Mouse (Mus musculus): ENCODE results near the gene Ccdc91. TPM values are rescaled to one million over a fixed set of nuclear protein-coding genes. Genes with fewer than 3 reads are reported as not detected.

Gene Ccdc91
- total and polyA plus RNA-seq, 2 experiments from 2014 or later: 36.2 to 36.4 TPM

DNA sequence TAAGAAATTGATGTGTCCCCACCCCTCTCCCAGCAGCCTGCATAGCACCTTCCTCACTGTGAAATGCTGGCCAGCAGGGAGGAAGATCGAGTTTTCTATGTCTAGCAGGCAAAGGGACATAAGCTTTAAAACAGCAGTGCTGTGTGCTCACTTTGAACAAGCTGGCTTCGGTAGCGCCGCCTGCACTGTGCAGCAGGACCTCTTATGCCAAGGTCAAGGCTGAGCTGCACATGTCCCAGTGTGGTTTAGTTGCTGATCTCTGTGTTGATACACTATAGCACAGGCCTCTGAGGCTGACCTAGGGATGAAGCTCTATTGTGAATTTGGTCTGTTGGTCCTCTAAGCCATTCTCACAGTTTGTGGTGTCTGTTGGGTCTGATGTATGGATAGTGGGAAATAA lies 16.9 kb downstream of the Ccdc91 start:
- Histone ChIP-seq H3K4me2 (ENCODE audit: low read depth) (no peak overlapping the region), H3K4me3 (ENCODE audit: low read depth, low read length) (no peak overlapping the region), H3K9ac (no peak overlapping the region), H3K27ac (ENCODE audit: low read depth, low read length) (no peak overlapping the region), H3K36me3 (ENCODE audit: insufficient read depth) (no peaks in the 10 kb centered on the region), H3K27me3 (ENCODE audit: insufficient read depth, low read length) (no peaks in the 10 kb centered on the region), H3K4me1 (ENCODE audit: insufficient read depth) (no peaks in the 10 kb centered on the region), H3K9me3 (ENCODE audit: low read length) (no peaks in the 10 kb centered on the region)
- TF ChIP-seq CTCF (IDR thresholded peaks at IDR 0.05; ENCODE audit: low read depth): no peak
- no peak for ATAC-seq
- 88% methylated on average over 4 of the region's 4 CpGs for WGBS
- no peak for DNase-seq

DNA sequence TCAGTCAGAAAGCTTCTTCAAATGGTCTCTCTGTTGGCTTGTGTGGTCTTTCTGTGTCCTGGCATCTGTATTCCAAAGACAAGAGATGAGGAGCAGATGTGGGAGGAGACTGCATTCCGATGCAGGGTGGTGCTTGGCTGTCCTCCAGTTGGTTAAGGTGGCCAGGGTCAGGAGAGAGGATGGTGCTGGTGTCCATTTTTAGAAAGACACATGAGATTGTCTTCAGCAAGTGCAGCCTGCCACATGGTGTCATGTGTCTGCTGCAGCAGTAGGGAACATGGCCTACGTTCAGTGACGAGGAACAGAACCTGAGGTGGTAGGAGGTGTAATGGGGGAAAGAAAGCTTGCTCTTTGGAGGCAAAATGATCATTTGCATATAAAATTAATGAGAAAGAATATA lies 25.8 kb downstream of the Ccdc91 start:
- H3K36me3 ChIP-seq (ENCODE audit: insufficient read depth): no peaks in the 10 kb centered on the region
- no peaks in the 10 kb centered on the region for H3K9me3 ChIP-seq (ENCODE audit: low read length)
- DNase-seq (no peak), ATAC-seq (no peak)
- 94% methylated on average over 3 of the region's 3 CpGs for WGBS
- no peak overlapping the region for H3K4me3 ChIP-seq (ENCODE audit: low read depth, low read length)
- TF ChIP-seq CTCF (IDR thresholded peaks at IDR 0.05; ENCODE audit: low read depth): no peak
- no peak overlapping the region for H3K27ac ChIP-seq (ENCODE audit: low read depth, low read length)
- no peaks in the 10 kb centered on the region for H3K4me1 ChIP-seq (ENCODE audit: insufficient read depth)
- no peak overlapping the region for H3K4me2 ChIP-seq (ENCODE audit: low read depth)
- no peaks in the 10 kb centered on the region for H3K27me3 ChIP-seq (ENCODE audit: insufficient read depth, low read length)
- H3K9ac ChIP-seq: no peak overlapping the region

DNA sequence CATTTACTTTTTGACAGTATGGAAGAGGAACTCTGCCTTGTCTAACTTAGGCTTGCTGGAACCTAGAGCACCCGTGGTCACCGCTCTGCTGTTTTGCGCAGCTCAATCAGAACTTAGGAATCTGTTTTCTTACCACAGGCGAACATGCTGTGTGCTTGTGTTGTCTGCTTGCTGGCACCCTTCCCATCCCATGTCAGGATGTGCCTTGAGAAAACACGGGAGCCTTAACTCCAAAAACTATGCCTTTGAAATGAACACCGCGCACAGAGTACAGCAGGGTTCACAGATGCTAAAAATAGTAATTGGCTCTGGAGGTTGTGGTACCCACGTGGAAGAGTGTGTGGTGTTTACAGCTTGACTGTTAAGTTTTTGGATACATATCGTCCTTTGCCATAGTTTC lies 30.4 kb downstream of the Ccdc91 start:
- Histone ChIP-seq H3K27me3 (ENCODE audit: insufficient read depth, low read length) (no peaks in the 10 kb centered on the region), H3K36me3 (ENCODE audit: insufficient read depth) (no peaks in the 10 kb centered on the region), H3K9ac (no peak overlapping the region), H3K9me3 (ENCODE audit: low read length) (no peaks in the 10 kb centered on the region), H3K27ac (ENCODE audit: low read depth, low read length) (no peak overlapping the region), H3K4me1 (ENCODE audit: insufficient read depth) (no peaks in the 10 kb centered on the region), H3K4me3 (ENCODE audit: low read depth, low read length) (no peak overlapping the region), H3K4me2 (ENCODE audit: low read depth) (no peak overlapping the region)
- DNase-seq (peak; percentile 1), ATAC-seq (no peak)
- WGBS: 66% methylated on average over 9 of the region's 9 CpGs
- TF ChIP-seq CTCF (IDR thresholded peaks at IDR 0.05; ENCODE audit: low read depth): no peak

DNA sequence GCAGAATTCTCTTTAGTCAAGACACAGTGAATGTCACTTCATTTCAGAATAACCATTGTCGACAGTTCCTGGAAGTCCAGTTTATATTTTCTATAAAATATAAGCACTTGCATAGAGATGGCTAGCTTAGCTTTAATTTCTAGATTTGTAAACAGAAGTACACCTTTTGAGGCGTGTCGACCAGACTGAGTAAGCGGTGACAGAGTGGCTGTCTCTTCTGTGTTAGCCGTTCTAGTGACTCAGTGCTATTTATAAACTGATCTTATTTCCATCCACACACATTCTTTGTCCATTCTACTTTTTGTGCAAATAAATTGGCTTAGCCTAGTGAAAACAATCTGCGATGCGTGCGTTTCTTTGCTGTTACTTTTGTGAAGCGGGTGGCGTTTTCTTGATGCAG lies 30.9 kb downstream of the Ccdc91 start:
- Histone ChIP-seq H3K27me3 (ENCODE audit: insufficient read depth, low read length) (no peaks in the 10 kb centered on the region), H3K4me3 (ENCODE audit: low read depth, low read length) (no peak overlapping the region), H3K4me1 (ENCODE audit: insufficient read depth) (no peaks in the 10 kb centered on the region), H3K9me3 (ENCODE audit: low read length) (no peaks in the 10 kb centered on the region), H3K27ac (ENCODE audit: low read depth, low read length) (no peak overlapping the region), H3K9ac (no peak overlapping the region), H3K36me3 (ENCODE audit: insufficient read depth) (no peaks in the 10 kb centered on the region), H3K4me2 (ENCODE audit: low read depth) (no peak overlapping the region)
- peak; percentile 2 for DNase-seq
- 74% methylated on average over 10 of the region's 10 CpGs for WGBS
- no peak for TF ChIP-seq CTCF (IDR thresholded peaks at IDR 0.05; ENCODE audit: low read depth)
- no peak for ATAC-seq

DNA sequence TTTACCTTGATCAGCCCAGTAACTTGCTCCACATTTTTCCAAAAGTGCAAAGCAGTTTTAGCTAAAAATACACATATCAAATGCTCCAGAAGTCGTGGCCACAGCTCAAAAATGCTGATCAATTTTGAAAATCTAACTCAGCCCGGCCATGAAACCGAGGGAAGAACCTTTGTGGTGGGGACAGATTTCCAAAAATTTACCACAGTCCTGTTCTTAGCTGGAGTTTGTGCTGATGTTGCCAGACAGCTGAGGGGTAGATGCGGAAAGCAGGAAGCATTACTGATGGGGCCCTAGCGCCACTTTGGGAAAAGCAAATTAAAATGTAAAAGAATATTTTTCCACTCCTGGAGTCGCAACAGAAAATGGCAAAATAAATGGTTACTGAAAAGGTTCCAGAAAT lies 31.6 kb downstream of the Ccdc91 start:
- no peaks in the 10 kb centered on the region for H3K36me3 ChIP-seq (ENCODE audit: insufficient read depth)
- no peak for TF ChIP-seq CTCF (IDR thresholded peaks at IDR 0.05; ENCODE audit: low read depth)
- no peaks in the 10 kb centered on the region for H3K9me3 ChIP-seq (ENCODE audit: low read length)
- no peaks in the 10 kb centered on the region for H3K4me1 ChIP-seq (ENCODE audit: insufficient read depth)
- WGBS: 80% methylated on average over 6 of the region's 6 CpGs
- no peak overlapping the region for H3K4me3 ChIP-seq (ENCODE audit: low read depth, low read length)
- H3K27ac ChIP-seq (ENCODE audit: low read depth, low read length): no peak overlapping the region
- no peak overlapping the region for H3K9ac ChIP-seq
- H3K4me2 ChIP-seq (ENCODE audit: low read depth): no peak overlapping the region
- DNase-seq (no peak), ATAC-seq (no peak)
- H3K27me3 ChIP-seq (ENCODE audit: insufficient read depth, low read length): no peaks in the 10 kb centered on the region

DNA sequence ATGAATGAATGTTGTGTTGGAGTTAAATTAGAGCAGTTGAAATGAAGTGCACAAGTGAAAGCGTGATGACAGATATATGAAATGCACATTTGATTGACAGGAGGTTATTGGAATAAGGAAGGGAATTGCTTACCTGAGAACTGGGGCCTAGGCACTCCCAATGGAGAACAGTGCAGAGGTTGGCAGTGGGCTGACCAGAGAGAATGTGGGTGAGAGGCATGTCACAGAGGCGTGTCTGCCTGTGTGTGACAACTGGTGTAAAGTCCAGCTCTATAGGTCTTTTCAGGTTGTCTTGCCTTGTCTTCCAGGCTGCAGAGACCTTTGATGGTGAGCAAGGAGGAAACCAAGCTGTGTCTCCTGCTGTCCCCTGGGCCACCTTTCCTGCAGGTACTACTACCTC lies 34.9 kb downstream of the Ccdc91 start:
- Histone ChIP-seq H3K4me3 (ENCODE audit: low read depth, low read length) (no peak overlapping the region), H3K9me3 (ENCODE audit: low read length) (0 out of 2 replicates have a peak, but pooled peaks cover 7% of the 10 kb centered on the region), H3K9ac (no peak overlapping the region), H3K4me2 (ENCODE audit: low read depth) (no peak overlapping the region), H3K27me3 (ENCODE audit: insufficient read depth, low read length) (no peaks in the 10 kb centered on the region), H3K4me1 (ENCODE audit: insufficient read depth) (no peaks in the 10 kb centered on the region), H3K27ac (ENCODE audit: low read depth, low read length) (no peak overlapping the region), H3K36me3 (ENCODE audit: insufficient read depth) (no peaks in the 10 kb centered on the region)
- DNase-seq (no peak), ATAC-seq (no peak)
- 93% methylated on average over 2 of the region's 2 CpGs for WGBS
- TF ChIP-seq CTCF (IDR thresholded peaks at IDR 0.05; ENCODE audit: low read depth): no peak

DNA sequence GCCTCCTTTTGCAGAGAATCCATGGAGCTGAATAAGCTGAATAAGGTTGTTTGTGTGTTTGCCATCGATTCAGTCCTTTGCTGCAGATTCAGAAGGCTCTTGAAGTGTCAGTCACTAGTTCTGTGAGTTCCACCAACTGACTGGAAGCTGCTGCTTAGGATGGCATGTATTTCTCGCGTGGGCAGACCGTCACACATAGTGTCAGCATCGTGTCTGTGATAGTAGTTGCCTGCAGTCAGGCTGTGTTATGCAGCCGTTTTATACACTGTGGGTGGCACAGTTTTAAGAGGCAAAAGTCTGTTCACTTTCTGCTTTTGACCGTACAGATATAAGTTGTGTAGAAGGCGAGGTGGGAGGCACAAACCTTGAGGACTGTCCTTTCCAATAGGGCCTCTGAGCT lies 42.3 kb downstream of the Ccdc91 start:
- 0 out of 2 replicates have a peak, but pooled peaks cover 7% of the 10 kb centered on the region for H3K9me3 ChIP-seq (ENCODE audit: low read length)
- H3K4me3 ChIP-seq (ENCODE audit: low read depth, low read length): no peak overlapping the region
- H3K36me3 ChIP-seq (ENCODE audit: insufficient read depth): no peaks in the 10 kb centered on the region
- no peak overlapping the region for H3K27ac ChIP-seq (ENCODE audit: low read depth, low read length)
- H3K27me3 ChIP-seq (ENCODE audit: insufficient read depth, low read length): no peaks in the 10 kb centered on the region
- no peak for TF ChIP-seq CTCF (IDR thresholded peaks at IDR 0.05; ENCODE audit: low read depth)
- ATAC-seq (no peak), DNase-seq (no peak)
- no peak overlapping the region for H3K4me2 ChIP-seq (ENCODE audit: low read depth)
- H3K4me1 ChIP-seq (ENCODE audit: insufficient read depth): no peaks in the 10 kb centered on the region
- WGBS: 75% methylated on average over 8 of the region's 8 CpGs
- H3K9ac ChIP-seq: no peak overlapping the region

DNA sequence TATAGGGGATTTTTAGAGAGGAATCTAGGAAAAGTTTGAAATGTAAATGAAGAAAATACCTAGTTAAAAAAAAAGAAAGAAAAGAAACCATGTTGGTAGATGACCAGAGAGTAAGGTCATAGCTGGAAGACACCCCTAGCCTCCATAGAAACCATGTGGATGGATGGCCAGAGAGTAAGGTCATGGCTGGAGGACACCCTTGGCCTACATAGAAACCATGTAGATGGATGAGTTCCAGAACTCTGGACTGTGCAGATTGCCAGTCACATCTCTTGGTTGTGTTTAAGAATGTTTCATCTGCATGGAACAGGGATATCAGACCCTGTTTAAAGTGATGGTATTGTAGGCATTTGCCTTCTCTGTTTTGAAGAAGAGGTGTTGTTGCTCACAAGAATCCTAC lies 49.6 kb downstream of the Ccdc91 start:
- Histone ChIP-seq H3K4me3 (ENCODE audit: low read depth, low read length) (no peak overlapping the region), H3K9ac (no peak overlapping the region), H3K27ac (ENCODE audit: low read depth, low read length) (no peak overlapping the region), H3K4me1 (ENCODE audit: insufficient read depth) (no peaks in the 10 kb centered on the region), H3K27me3 (ENCODE audit: insufficient read depth, low read length) (no peaks in the 10 kb centered on the region), H3K9me3 (ENCODE audit: low read length) (no peaks in the 10 kb centered on the region), H3K36me3 (ENCODE audit: insufficient read depth) (no peaks in the 10 kb centered on the region), H3K4me2 (ENCODE audit: low read depth) (no peak overlapping the region)
- DNase-seq: no peak
- no peak for ATAC-seq
- no peak for TF ChIP-seq CTCF (IDR thresholded peaks at IDR 0.05; ENCODE audit: low read depth)

Data from forebrain, postnatal 0 days (tissue).